Mouse (Mus musculus): ENCODE measurements around the gene Usp18. TPM values are rescaled to one million over a fixed set of nuclear protein-coding genes. Genes with fewer than 3 reads are reported as not detected.
A peak's percentile ranks its signal among the peaks of the same experiment; 100 is the strongest.

Gene Usp18
- 3.1 to 9.2 TPM (median 5.0 TPM) in 3 replicates for total RNA-seq (2017)

- ATAC-seq (replicated peaks; ENCODE audit: insufficient number of reproducible peaks, low FRiP score, low TSS enrichment, poor library complexity, severe bottlenecking): peak; percentile 95
Observed at GRCm38 (mm10) chr6:121245127-121246036, at the start of gene Usp18. Usp18 (plus strand) TSS chr6:121245906.

GRCm38 (mm10) chr6:121197807-121198365 lies 47.8 kb upstream of the Usp18 start:
- ATAC-seq (replicated peaks; ENCODE audit: insufficient number of reproducible peaks, low FRiP score, low TSS enrichment, poor library complexity, severe bottlenecking): no peak

- ATAC-seq (replicated peaks; ENCODE audit: insufficient number of reproducible peaks, low FRiP score, low TSS enrichment, poor library complexity, severe bottlenecking): no peak
Observed at GRCm38 (mm10) chr6:121200458-121200857, 45.2 kb upstream of the Usp18 start.

- ATAC-seq (replicated peaks; ENCODE audit: insufficient number of reproducible peaks, low FRiP score, low TSS enrichment, poor library complexity, severe bottlenecking): no peak
Observed at GRCm38 (mm10) chr6:121202026-121202425, 43.7 kb upstream of the Usp18 start.

GRCm38 (mm10) chr6:121206481-121206880 lies 39.2 kb upstream of the Usp18 start:
- ATAC-seq (replicated peaks; ENCODE audit: insufficient number of reproducible peaks, low FRiP score, low TSS enrichment, poor library complexity, severe bottlenecking): no peak

GRCm38 (mm10) chr6:121209584-121209983 lies 36.1 kb upstream of the Usp18 start:
- no peak for ATAC-seq (replicated peaks; ENCODE audit: insufficient number of reproducible peaks, low FRiP score, low TSS enrichment, poor library complexity, severe bottlenecking)

GRCm38 (mm10) chr6:121210149-121210925 lies 35.4 kb upstream of the Usp18 start, which contains the start of gene Tuba8:
Tuba8 (plus strand) TSS chr6:121210696.
- ATAC-seq (replicated peaks; ENCODE audit: insufficient number of reproducible peaks, low FRiP score, low TSS enrichment, poor library complexity, severe bottlenecking): peak; percentile 47; the same call in 1 of the 2 replicates

- no peak for ATAC-seq (replicated peaks; ENCODE audit: insufficient number of reproducible peaks, low FRiP score, low TSS enrichment, poor library complexity, severe bottlenecking)
Observed at GRCm38 (mm10) chr6:121210926-121211289, 34.8 kb upstream of the Usp18 start.

GRCm38 (mm10) chr6:121211743-121212142 lies 34.0 kb upstream of the Usp18 start:
- ATAC-seq (replicated peaks; ENCODE audit: insufficient number of reproducible peaks, low FRiP score, low TSS enrichment, poor library complexity, severe bottlenecking): no peak

- no peak for ATAC-seq (replicated peaks; ENCODE audit: insufficient number of reproducible peaks, low FRiP score, low TSS enrichment, poor library complexity, severe bottlenecking)
Observed at GRCm38 (mm10) chr6:121212988-121213387, 32.7 kb upstream of the Usp18 start.

- ATAC-seq (replicated peaks; ENCODE audit: insufficient number of reproducible peaks, low FRiP score, low TSS enrichment, poor library complexity, severe bottlenecking): no peak
Observed at GRCm38 (mm10) chr6:121214221-121214620, 31.5 kb upstream of the Usp18 start.

GRCm38 (mm10) chr6:121214667-121215330 lies 30.9 kb upstream of the Usp18 start:
- ATAC-seq (replicated peaks; ENCODE audit: insufficient number of reproducible peaks, low FRiP score, low TSS enrichment, poor library complexity, severe bottlenecking): peak; percentile 59

- ATAC-seq (replicated peaks; ENCODE audit: insufficient number of reproducible peaks, low FRiP score, low TSS enrichment, poor library complexity, severe bottlenecking): no peak
Observed at GRCm38 (mm10) chr6:121215336-121215735, 30.4 kb upstream of the Usp18 start.

GRCm38 (mm10) chr6:121215896-121216295 lies 29.8 kb upstream of the Usp18 start:
- ATAC-seq (replicated peaks; ENCODE audit: insufficient number of reproducible peaks, low FRiP score, low TSS enrichment, poor library complexity, severe bottlenecking): no peak

- no peak for ATAC-seq (replicated peaks; ENCODE audit: insufficient number of reproducible peaks, low FRiP score, low TSS enrichment, poor library complexity, severe bottlenecking)
Observed at GRCm38 (mm10) chr6:121216589-121217255, 29.0 kb upstream of the Usp18 start.

GRCm38 (mm10) chr6:121218002-121218401 lies 27.7 kb upstream of the Usp18 start:
- no peak for ATAC-seq (replicated peaks; ENCODE audit: insufficient number of reproducible peaks, low FRiP score, low TSS enrichment, poor library complexity, severe bottlenecking)

GRCm38 (mm10) chr6:121219406-121219805 lies 26.3 kb upstream of the Usp18 start:
- no peak for ATAC-seq (replicated peaks; ENCODE audit: insufficient number of reproducible peaks, low FRiP score, low TSS enrichment, poor library complexity, severe bottlenecking)

- ATAC-seq (replicated peaks; ENCODE audit: insufficient number of reproducible peaks, low FRiP score, low TSS enrichment, poor library complexity, severe bottlenecking): no peak
Observed at GRCm38 (mm10) chr6:121220181-121220580, 25.5 kb upstream of the Usp18 start.

All from monocyte, adult 5-6 weeks (primary cell).